Mouse (Mus musculus) megakaryocyte, embryonic 14.5 days (primary cell): ENCODE measurements around the gene Ace.

Source experiments
- FLI1 ChIP-seq: IDR thresholded peaks from 2 replicates; pipeline ENCODE4 v1.6.1; 2012; ENCODE audit warnings: low read length, inconsistent platforms, mixed read lengths
- GATA1 ChIP-seq: IDR thresholded peaks from 3 replicates; pipeline ENCODE4 v1.6.1; 2012; ENCODE audit warnings: mixed read lengths, low read length, inconsistent platforms, borderline replicate concordance

GRCm38 (mm10) chr11:106007821-106008220 is 40.1 kb downstream of the Ace start, which contains the start of gene Kcnh6:
- TF ChIP-seq GATA1 (no peak), FLI1 (no peak)
